Mouse (Mus musculus): ENCODE data around the gene Abcb1b. TPM values are rescaled to one million over a fixed set of nuclear protein-coding genes. Genes with fewer than 3 reads are reported as not detected.

Gene Abcb1b
- polyA plus RNA-seq (2014; fragmentation: Nextera tagmentation; extraction: Ambion mirVana), result 0.43 and 0.49 TPM in 2 replicates

GRCm38 (mm10) chr5:8797987-8798751, at the start of gene Abcb1b:
Gene Abcb1b (plus strand): TSS chr5:8798147.
- Histone ChIP-seq H3K4me3 (ENCODE audit: low read depth, low read length) (peak within 1 kb of the TSS; percentile 39), H3K9ac (ENCODE audit: low read depth, low read length) (peak within 1 kb of the TSS; percentile 34), H3K36me3 (ENCODE audit: control insufficient read depth, insufficient read depth, low read length) (no peaks in the 10 kb centered on the region), H3K4me1 (replicated peaks; ENCODE audit: control insufficient read depth, insufficient read depth, low read length) (no peaks in the 10 kb centered on the region), H3K27me3 (ENCODE audit: control insufficient read depth, insufficient read depth, low read length) (no peaks in the 10 kb centered on the region), H3K27ac (ENCODE audit: low read depth, low read length) (no peak within 1 kb of the TSS), H3K9me3 (ENCODE audit: control insufficient read depth, low read length) (no peaks in the 10 kb centered on the region), H3K4me2 (replicated peaks; ENCODE audit: low read depth, low read length) (peak within 1 kb of the TSS; percentile 79)
- ATAC-seq (ENCODE audit: low FRiP score) (peak; percentile 90), DNase-seq (ENCODE audit: low spot score) (peak; percentile 57)
- under 1% methylated on average over 47 of the region's 48 CpGs for WGBS

GRCm38 (mm10) chr5:8772866-8773265, 25.1 kb upstream of the Abcb1b start:
- Histone ChIP-seq H3K4me3 (ENCODE audit: low read depth, low read length) (no peak overlapping the region), H3K27me3 (ENCODE audit: control insufficient read depth, insufficient read depth, low read length) (no peaks in the 10 kb centered on the region), H3K9me3 (ENCODE audit: control insufficient read depth, low read length) (no peaks in the 10 kb centered on the region), H3K4me1 (replicated peaks; ENCODE audit: control insufficient read depth, insufficient read depth, low read length) (no peaks in the 10 kb centered on the region), H3K9ac (ENCODE audit: low read depth, low read length) (no peak overlapping the region), H3K36me3 (ENCODE audit: control insufficient read depth, insufficient read depth, low read length) (no peaks in the 10 kb centered on the region), H3K4me2 (replicated peaks; ENCODE audit: low read depth, low read length) (no peak overlapping the region), H3K27ac (ENCODE audit: low read depth, low read length) (no peak overlapping the region)
- ATAC-seq (ENCODE audit: low FRiP score) (no peak), DNase-seq (ENCODE audit: low spot score) (no peak)
- WGBS, result 79% methylated on average over 3 of the region's 3 CpGs

DNA sequence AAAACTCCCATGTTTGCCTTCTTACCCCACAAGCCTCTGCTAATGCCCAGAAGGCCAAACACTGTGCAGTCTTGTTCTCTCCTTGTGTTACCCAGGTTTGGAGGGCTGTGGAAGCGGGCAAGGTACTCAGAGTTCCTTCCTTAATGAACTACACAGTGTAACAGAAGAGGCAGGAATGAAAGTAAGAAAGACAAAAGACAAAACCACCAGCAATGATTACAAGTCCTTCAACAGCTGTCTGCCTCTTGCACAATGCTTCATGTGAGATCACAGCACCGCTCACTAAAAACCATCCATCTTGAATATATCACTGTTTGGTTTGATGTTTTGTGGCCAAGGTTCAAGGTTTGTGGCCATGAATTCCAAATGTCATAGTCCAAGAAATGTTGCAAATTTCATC, 19.6 kb upstream of the Abcb1b start:
- H3K36me3 ChIP-seq (ENCODE audit: control insufficient read depth, insufficient read depth, low read length), result no peaks in the 10 kb centered on the region
- WGBS, result 86% methylated on average over 2 of the region's 2 CpGs
- H3K4me1 ChIP-seq (replicated peaks; ENCODE audit: control insufficient read depth, insufficient read depth, low read length), result no peaks in the 10 kb centered on the region
- H3K4me3 ChIP-seq (ENCODE audit: low read depth, low read length), result no peak overlapping the region
- no peak overlapping the region for H3K27ac ChIP-seq (ENCODE audit: low read depth, low read length)
- no peak for ATAC-seq (ENCODE audit: low FRiP score)
- H3K4me2 ChIP-seq (replicated peaks; ENCODE audit: low read depth, low read length), result no peak overlapping the region
- no peak for DNase-seq (ENCODE audit: low spot score)
- H3K9ac ChIP-seq (ENCODE audit: low read depth, low read length), result no peak overlapping the region
- H3K9me3 ChIP-seq (ENCODE audit: control insufficient read depth, low read length), result no peaks in the 10 kb centered on the region
- no peaks in the 10 kb centered on the region for H3K27me3 ChIP-seq (ENCODE audit: control insufficient read depth, insufficient read depth, low read length)

- Histone ChIP-seq H3K27me3 (ENCODE audit: control insufficient read depth, insufficient read depth, low read length) (no peaks in the 10 kb centered on the region), H3K9me3 (ENCODE audit: control insufficient read depth, low read length) (no peaks in the 10 kb centered on the region), H3K36me3 (ENCODE audit: control insufficient read depth, insufficient read depth, low read length) (no peaks in the 10 kb centered on the region), H3K4me3 (ENCODE audit: low read depth, low read length) (no peak overlapping the region), H3K9ac (ENCODE audit: low read depth, low read length) (no peak overlapping the region), H3K4me1 (replicated peaks; ENCODE audit: control insufficient read depth, insufficient read depth, low read length) (no peaks in the 10 kb centered on the region), H3K27ac (ENCODE audit: low read depth, low read length) (no peak overlapping the region), H3K4me2 (replicated peaks; ENCODE audit: low read depth, low read length) (no peak overlapping the region)
- 85% methylated on average over 2 of the region's 2 CpGs for WGBS
- no peak for DNase-seq (ENCODE audit: low spot score)
- no peak for ATAC-seq (ENCODE audit: low FRiP score)
Observed at GRCm38 (mm10) chr5:8778751-8779150, 19.2 kb upstream of the Abcb1b start.

- 84% methylated on average over 4 of the region's 4 CpGs for WGBS
- no peak overlapping the region for H3K27ac ChIP-seq (ENCODE audit: low read depth, low read length)
Observed at GRCm38 (mm10) chr5:8792281-8792680, 5.7 kb upstream of the Abcb1b start.

GRCm38 (mm10) chr5:8798752-8799115, 787 bp downstream of the Abcb1b start:
- no peak overlapping the region for H3K27ac ChIP-seq (ENCODE audit: low read depth, low read length)
- peak overlapping the region; percentile 79 for H3K4me2 ChIP-seq (replicated peaks; ENCODE audit: low read depth, low read length)
- H3K27me3 ChIP-seq (ENCODE audit: control insufficient read depth, insufficient read depth, low read length), result no peaks in the 10 kb centered on the region
- H3K9ac ChIP-seq (ENCODE audit: low read depth, low read length), result peak overlapping the region; percentile 34; the same call in 1 of the 2 replicates
- no peaks in the 10 kb centered on the region for H3K9me3 ChIP-seq (ENCODE audit: control insufficient read depth, low read length)
- 33% methylated on average over 10 of the region's 10 CpGs for WGBS
- no peak for DNase-seq (ENCODE audit: low spot score)
- peak; percentile 39 for ATAC-seq (ENCODE audit: low FRiP score)
- H3K4me3 ChIP-seq (ENCODE audit: low read depth, low read length), result peak overlapping the region; percentile 39
- H3K36me3 ChIP-seq (ENCODE audit: control insufficient read depth, insufficient read depth, low read length), result no peaks in the 10 kb centered on the region
- no peaks in the 10 kb centered on the region for H3K4me1 ChIP-seq (replicated peaks; ENCODE audit: control insufficient read depth, insufficient read depth, low read length)

More at GRCm38 (mm10) chr5:8792281-8792680, 5.7 kb upstream of the Abcb1b start:
- H3K27me3 ChIP-seq (ENCODE audit: control insufficient read depth, insufficient read depth, low read length), result no peaks in the 10 kb centered on the region
- H3K4me3 ChIP-seq (ENCODE audit: low read depth, low read length), result no peak overlapping the region
- H3K4me2 ChIP-seq (replicated peaks; ENCODE audit: low read depth, low read length), result no peak overlapping the region
- ATAC-seq (ENCODE audit: low FRiP score) (no peak), DNase-seq (ENCODE audit: low spot score) (no peak)
- H3K36me3 ChIP-seq (ENCODE audit: control insufficient read depth, insufficient read depth, low read length), result no peaks in the 10 kb centered on the region
- no peak overlapping the region for H3K9ac ChIP-seq (ENCODE audit: low read depth, low read length)
- no peaks in the 10 kb centered on the region for H3K9me3 ChIP-seq (ENCODE audit: control insufficient read depth, low read length)
- H3K4me1 ChIP-seq (replicated peaks; ENCODE audit: control insufficient read depth, insufficient read depth, low read length), result no peaks in the 10 kb centered on the region

DNA sequence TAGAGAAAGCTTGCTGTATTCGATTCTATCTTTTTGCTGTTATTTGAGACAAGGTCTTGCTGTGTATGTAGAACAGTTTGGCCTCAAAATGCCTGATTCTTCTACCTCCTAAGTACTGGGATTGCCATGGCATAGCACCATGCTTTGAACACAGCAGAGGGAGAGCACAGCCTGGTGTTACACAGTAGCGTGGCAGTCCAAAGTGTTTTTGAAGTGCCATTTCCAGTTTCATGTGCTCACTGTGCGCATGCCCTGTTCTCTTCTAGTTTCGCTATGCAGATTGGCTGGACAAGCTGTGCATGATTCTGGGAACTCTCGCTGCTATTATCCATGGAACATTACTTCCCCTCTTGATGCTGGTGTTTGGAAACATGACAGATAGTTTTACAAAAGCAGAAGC, 7.8 kb downstream of the Abcb1b start:
- H3K27ac ChIP-seq (ENCODE audit: low read depth, low read length), result no peak overlapping the region
- no peaks in the 10 kb centered on the region for H3K9me3 ChIP-seq (ENCODE audit: control insufficient read depth, low read length)
- no peaks in the 10 kb centered on the region for H3K36me3 ChIP-seq (ENCODE audit: control insufficient read depth, insufficient read depth, low read length)
- no peaks in the 10 kb centered on the region for H3K4me1 ChIP-seq (replicated peaks; ENCODE audit: control insufficient read depth, insufficient read depth, low read length)
- 96% methylated on average over 5 of the region's 5 CpGs for WGBS
- no peak overlapping the region for H3K9ac ChIP-seq (ENCODE audit: low read depth, low read length)
- no peak overlapping the region for H3K4me2 ChIP-seq (replicated peaks; ENCODE audit: low read depth, low read length)
- no peak for DNase-seq (ENCODE audit: low spot score)
- no peaks in the 10 kb centered on the region for H3K27me3 ChIP-seq (ENCODE audit: control insufficient read depth, insufficient read depth, low read length)
- H3K4me3 ChIP-seq (ENCODE audit: low read depth, low read length), result no peak overlapping the region
- no peak for ATAC-seq (ENCODE audit: low FRiP score)

- WGBS, result 89% methylated on average over 9 of the region's 9 CpGs
Observed at GRCm38 (mm10) chr5:8807137-8808004, 9.4 kb downstream of the Abcb1b start.

More at GRCm38 (mm10) chr5:8807137-8808004, 9.4 kb downstream of the Abcb1b start:
- Histone ChIP-seq H3K36me3 (ENCODE audit: control insufficient read depth, insufficient read depth, low read length) (no peaks in the 10 kb centered on the region), H3K27ac (ENCODE audit: low read depth, low read length) (no peak overlapping the region), H3K27me3 (ENCODE audit: control insufficient read depth, insufficient read depth, low read length) (no peaks in the 10 kb centered on the region), H3K4me1 (replicated peaks; ENCODE audit: control insufficient read depth, insufficient read depth, low read length) (no peaks in the 10 kb centered on the region), H3K4me3 (ENCODE audit: low read depth, low read length) (no peak overlapping the region), H3K9me3 (ENCODE audit: control insufficient read depth, low read length) (no peaks in the 10 kb centered on the region), H3K4me2 (replicated peaks; ENCODE audit: low read depth, low read length) (no peak overlapping the region), H3K9ac (ENCODE audit: low read depth, low read length) (no peak overlapping the region)
- DNase-seq (ENCODE audit: low spot score) (no peak), ATAC-seq (ENCODE audit: low FRiP score) (no peak)

Data from hindbrain, embryonic 11.5 days (tissue).